Mouse (Mus musculus) kidney, adult 18-20 months (tissue): Measurements from ENCODE around the gene Hmgcs2.
A peak's percentile ranks its signal among the peaks of the same experiment; 100 is the strongest.

ENCODE experiments used
- DNase-seq: peaks from one replicate; pipeline ENCODE4 v3.0.0; 2021

Hmgcs2 gene

DNA sequence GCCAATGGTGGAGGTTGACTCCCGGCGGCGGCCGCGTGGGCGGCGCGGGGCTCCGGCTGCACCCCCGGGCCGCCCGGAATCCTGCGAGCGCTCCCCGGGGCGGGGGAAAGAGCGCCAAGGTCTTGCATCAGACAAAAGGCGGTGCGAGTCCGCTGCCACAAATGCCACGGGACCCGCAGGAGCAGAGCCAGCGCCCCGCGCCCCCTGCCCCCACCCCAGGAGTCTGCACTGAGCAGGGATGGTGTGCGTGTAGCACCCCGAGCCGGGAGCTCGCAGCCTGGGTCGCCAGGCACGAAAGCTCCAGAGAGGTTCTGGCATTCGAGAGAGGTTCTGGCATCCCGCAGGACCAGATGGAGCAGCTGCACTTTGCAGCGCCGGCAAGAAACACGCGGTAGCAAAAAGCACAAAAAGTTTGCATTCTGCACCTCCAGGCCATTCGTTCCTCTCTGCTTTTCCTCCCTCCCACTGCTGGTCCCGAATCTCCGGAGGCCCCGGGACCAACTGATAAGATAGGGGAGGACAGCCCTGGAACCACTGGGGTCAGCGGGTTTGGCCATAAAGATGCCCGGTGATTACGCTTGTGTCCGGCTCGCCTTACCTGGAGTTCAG is 59.0 kb downstream of the Hmgcs2 start:
- DNase-seq: peak; percentile 48

- peak; percentile 62 for DNase-seq
These were observed 59.5 kb downstream of the Hmgcs2 start, which contains the start of gene Phgdh for GRCm38 (mm10) chr3:98339706-98340109. Gene Phgdh (minus strand): TSS chr3:98339990.

DNA sequence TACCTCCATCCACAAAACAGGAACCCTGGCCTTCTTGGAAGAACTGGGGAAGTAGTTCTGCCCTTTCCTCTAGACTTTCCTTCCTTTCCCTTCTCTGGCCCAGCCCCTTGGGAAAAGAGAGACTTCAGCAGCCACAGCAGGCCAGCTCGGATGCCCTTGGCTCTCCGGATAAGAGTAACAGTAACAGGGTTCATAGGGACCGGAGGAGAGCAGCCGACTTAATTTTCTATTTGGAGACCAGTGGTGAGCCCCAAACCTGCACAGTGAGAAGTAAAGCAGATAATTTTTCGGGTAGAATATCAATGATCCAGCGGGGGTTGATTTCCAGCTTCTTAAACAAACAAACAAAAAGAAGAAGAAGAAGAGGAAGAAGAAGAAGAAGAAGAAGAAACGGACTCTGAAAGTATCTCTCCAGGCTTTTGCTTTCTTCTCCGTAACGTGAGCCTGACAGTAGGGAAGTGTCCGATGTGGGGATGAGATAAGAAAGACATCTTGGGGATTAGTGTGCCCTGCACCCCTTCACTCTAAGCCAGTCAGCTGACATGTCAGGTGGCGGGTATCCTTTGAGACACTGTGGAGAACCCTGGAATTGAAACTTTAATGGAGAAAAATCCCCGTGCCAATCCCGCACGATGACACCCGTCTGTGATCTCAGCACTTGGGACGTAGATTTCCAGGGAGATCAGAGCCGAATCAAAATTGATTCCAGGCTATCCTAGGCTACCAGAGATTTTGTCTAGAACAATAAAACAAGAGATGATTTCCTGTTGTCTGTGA is 60.8 kb downstream of the Hmgcs2 start:
- no peak for DNase-seq

- DNase-seq: no peak
These were observed 63.0 kb downstream of the Hmgcs2 start for GRCm38 (mm10) chr3:98343235-98343634.

- no peak for DNase-seq
These were observed 67.9 kb downstream of the Hmgcs2 start for GRCm38 (mm10) chr3:98348106-98348505.

DNA sequence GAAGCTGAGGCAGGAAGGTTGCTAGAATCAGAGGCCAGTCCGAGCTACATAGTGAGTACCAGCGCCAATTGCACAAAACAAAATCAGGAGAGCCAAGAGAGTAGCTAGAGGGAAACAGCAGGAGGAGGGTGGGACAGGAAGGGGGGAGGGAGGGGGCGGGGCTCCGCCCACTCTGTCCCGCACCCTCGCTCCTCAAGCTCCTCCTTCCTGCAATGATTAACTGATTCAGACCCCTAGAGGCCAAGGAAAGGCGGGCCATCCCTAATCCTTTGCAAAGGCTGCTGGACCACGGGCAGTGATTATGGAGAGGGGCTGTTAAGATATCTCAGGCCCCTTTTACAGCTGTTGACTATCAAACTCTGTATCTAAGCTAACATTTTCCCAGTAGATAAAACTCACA is 68.5 kb downstream of the Hmgcs2 start:
- DNase-seq: no peak

- peak; percentile 64 for DNase-seq
These were observed 73.7 kb downstream of the Hmgcs2 start for GRCm38 (mm10) chr3:98353892-98354291.

GRCm38 (mm10) chr3:98355344-98356025 is 75.2 kb downstream of the Hmgcs2 start:
- no peak for DNase-seq

DNA sequence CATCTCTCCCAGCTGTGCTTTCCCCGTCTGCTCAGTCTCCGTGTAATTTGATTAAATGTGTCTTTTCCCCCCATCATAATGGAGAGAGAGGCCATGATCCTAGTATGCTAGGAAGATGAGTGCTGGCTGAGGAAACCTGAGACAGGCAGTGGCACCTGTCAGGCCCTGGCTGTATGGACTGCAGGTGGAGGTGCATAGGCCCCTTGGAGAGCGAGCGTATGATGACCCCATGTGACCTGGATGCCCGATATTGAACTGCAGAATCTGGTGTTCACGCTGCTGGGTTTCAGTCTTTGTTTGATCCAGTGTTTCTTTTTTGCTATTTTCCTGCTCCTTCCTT is 75.8 kb downstream of the Hmgcs2 start:
- no peak for DNase-seq

DNA sequence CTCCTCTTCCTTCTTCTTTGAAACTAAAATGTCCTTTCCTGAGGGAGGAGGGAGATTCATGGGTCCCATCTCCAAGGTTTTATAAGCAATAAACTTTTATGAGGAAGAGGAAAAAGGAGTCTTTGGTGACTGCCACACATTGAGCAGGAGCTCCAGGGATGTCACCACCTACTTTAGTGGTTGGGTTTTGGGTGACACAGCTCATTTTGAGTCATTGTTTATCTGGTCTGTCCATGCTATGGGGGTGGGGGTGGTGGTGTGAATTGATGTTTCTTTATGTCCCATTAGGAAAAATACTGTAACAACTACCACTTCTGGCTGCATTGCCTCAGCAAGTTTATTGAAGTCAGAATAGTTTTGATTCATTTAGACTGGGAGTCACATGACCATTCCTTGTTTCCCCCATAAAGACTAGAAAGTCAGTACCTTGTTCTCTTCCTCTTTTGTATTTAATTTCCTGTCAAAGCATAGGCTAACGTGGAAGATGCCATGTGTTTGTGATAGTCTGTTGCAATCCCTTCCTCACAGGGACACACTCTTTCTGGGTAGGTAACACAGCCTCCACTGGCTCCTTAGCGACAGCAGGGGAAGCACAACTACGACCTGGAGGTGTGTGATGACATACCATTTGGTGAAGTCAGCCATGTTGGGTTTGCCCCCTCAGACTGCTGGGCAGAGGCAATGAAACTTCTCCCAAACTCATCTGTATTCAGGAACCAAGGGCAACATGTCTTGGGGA is 76.6 kb downstream of the Hmgcs2 start:
- no peak for DNase-seq
